Mouse (Mus musculus) layer of hippocampus, adult 2 months (tissue): ENCODE results near the gene Reps2. TPM values are rescaled to one million over a fixed set of nuclear protein-coding genes. Genes with fewer than 3 reads are reported as not detected.
A peak's percentile ranks its signal among the peaks of the same experiment; 100 is the strongest.

Experiments
- DNase-seq, 2 experiments: peaks; one replicate each; pipeline ENCODE4 v3.0.0; 2022; ENCODE audit warnings: low spot score in 2 of 2
- H3K27ac ChIP-seq: fragments of 200-600 bp; 2 replicates; pipeline ENCODE4 v1.8.1; 2022
- H3K4me3 ChIP-seq: fragments of 200-600 bp; 2 replicates; pipeline ENCODE4 v1.8.1; 2022; ENCODE audit warnings: mild to moderate bottlenecking
- CTCF ChIP-seq: fragments of 200-600 bp; conservative IDR thresholded peaks from 2 replicates; pipeline ENCODE4 v1.8.1; 2022; ENCODE audit warnings: antibody characterized with exemption, mild to moderate bottlenecking, moderate library complexity
- total RNA-seq, 2 experiments: library from RNA; stranded (reverse); gene quantifications; 2 replicates each; pipeline ENCODE4 v1.2.3; 2021

Gene Reps2
- total RNA-seq, 2 experiments from 2014 or later, result 150 to 171 TPM

GRCm38 (mm10) chrX:162568439-162568838 lies 75.0 kb downstream of the Reps2 start:
- no peak for DNase-seq
- no peak for TF ChIP-seq CTCF
- no peak overlapping the region for H3K4me3 ChIP-seq
- no peak overlapping the region for H3K27ac ChIP-seq

DNA sequence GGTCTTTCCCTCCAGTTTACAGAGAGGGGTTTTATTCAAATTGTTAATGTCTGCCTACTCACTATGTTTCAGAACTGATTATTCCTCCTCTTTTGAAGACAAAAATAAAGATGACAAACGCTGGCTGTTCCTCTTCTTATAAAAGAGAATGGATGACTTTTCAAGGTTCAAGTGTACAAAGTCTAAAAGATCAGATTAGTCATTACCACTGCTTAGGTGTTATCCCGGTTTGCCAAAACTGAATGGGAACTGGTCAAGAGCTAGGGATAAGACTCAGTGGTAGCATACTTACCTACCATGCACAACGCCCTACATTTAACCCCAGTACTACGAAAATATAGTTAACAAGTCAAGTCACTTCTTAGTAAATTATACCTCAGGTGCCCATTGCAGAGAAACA lies 77.9 kb downstream of the Reps2 start:
- no peak for DNase-seq
- no peak for TF ChIP-seq CTCF
- Histone ChIP-seq H3K4me3 (no peak overlapping the region), H3K27ac (peak overlapping the region; percentile 39; the same call in 1 of the 2 replicates)

DNA sequence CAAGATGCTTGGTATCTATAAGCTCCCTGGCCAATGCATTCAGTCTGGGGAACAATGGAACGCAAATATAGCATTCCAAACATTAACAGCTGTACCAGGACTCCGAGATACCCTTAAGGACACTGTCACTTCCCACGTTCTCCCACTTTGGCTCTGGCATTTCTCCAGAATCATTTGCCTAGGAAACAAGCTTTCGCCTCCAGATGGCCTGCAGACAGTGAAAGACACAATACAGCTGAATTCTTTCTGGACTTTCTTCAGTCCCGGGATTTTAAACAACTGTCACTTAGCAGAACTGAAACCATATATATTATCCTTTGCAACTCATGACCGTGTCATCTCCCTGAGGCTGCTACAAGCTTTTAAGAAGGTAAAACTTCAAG lies 87.0 kb downstream of the Reps2 start:
- H3K4me3 ChIP-seq, result no peak overlapping the region
- DNase-seq, result peak in 1 of 2 experiments; percentile 29
- H3K27ac ChIP-seq, result peak overlapping the region; percentile 64
- TF ChIP-seq CTCF, result no peak

GRCm38 (mm10) chrX:162555729-162556458 lies 87.6 kb downstream of the Reps2 start:
- DNase-seq, result no peak
- H3K27ac ChIP-seq, result peak overlapping the region; percentile 71
- no peak for TF ChIP-seq CTCF

DNA sequence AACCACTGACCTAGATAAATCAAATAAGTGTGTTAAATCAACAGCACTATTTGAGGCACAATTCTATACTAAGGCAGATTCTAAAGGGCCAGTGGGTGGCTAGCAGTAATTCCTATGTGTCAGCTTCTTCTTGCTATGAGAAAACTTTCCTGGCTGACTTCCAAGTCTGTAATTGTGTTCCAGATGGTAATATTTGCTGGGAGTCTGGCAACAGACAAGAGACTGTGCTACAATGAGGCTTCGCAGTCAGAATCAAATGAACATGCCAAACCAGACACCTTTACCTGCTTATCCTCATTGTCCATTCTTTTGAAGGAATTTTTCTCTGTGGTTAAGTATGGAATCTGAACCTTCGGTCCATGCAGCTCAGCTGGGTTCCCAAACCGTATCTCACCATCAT lies 88.9 kb downstream of the Reps2 start:
- TF ChIP-seq CTCF, result no peak
- DNase-seq, result peak in 1 of 2 experiments; percentile 42
- no peak overlapping the region for H3K4me3 ChIP-seq
- peak overlapping the region; percentile 71 for H3K27ac ChIP-seq

More at GRCm38 (mm10) chrX:162555729-162556458, 87.6 kb downstream of the Reps2 start:
- H3K4me3 ChIP-seq, result no peak overlapping the region

- Histone ChIP-seq H3K4me3 (no peak overlapping the region), H3K27ac (0 out of 2 replicates have a peak overlapping the region, but pooled peaks have one; percentile 18)
- no peak for TF ChIP-seq CTCF
- DNase-seq, result no peak
These were observed 91.1 kb downstream of the Reps2 start for GRCm38 (mm10) chrX:162552383-162552782.

DNA sequence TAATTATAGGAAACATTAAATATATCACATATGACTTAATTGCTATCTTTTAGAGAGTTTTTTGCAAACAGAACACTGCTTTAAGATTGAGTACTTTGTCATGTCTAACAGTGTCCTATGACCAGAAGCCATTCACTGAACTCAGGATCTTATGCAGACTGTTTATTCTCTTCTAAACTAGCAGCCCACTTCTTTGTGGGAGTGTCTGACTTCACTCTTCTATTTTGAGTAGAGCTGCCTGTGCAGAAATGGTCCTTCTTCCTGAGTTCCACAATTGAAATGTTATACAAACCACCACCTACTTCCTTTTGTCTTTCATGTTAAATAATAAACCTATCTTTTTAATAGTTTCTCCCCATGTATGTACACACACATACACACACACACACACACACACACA lies 98.4 kb downstream of the Reps2 start:
- Histone ChIP-seq H3K27ac (no peak overlapping the region), H3K4me3 (no peak overlapping the region)
- no peak for TF ChIP-seq CTCF
- DNase-seq, result no peak

DNA sequence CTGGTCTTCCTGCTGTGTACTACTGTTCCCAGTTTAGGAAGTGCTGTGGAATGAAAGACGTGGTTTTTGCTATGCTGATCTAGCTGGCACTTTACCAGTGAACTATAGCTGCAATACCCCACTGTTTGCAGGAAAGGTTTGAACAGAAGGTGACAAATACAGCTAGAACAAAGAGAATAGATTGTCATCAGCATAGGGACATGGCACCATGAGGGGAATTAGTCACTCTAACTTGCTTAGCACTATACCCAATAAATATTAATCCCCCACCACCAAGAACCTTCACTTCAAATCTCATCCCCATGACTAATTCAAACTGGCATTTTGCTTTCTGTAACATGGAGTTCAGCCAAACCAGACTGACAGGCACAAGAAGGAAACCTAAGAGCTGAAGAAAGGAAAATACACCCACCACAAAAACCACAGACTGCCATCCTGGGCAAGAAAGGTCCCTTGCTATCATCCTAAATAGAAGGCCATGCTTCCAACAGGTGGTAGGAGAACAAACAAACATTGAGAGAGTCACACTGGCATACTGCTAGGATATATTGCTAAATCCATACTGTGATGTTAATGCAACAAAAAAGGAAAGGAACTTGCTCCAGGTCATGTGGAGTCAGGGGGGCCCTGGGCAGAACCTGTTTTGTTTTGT lies 100.7 kb downstream of the Reps2 start:
- Histone ChIP-seq H3K27ac (peak overlapping the region; percentile 82), H3K4me3 (no peak overlapping the region)
- TF ChIP-seq CTCF, result no peak
- peak in 1 of 2 experiments; percentile 18 for DNase-seq

DNA sequence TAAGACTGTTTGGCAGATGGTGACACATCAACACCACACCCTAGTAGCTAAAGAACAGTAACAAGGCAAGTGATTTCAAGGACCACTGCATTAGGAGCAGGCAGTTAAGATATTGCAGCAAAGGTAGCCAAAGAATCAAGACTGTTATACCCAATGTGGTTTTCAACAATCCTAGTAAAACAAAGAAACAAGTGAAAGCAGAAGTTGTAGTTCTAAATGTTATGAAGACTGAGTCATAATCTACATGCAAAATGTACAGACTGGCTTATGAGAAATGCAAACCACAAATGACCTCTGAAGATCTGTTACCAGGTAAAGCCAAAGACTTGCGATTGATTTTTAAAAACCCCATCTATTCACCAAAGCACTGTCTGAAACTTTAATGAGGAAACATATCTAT lies 101.5 kb downstream of the Reps2 start:
- Histone ChIP-seq H3K4me3 (no peak overlapping the region), H3K27ac (peak overlapping the region; percentile 82)
- DNase-seq, result no peak
- no peak for TF ChIP-seq CTCF

DNA sequence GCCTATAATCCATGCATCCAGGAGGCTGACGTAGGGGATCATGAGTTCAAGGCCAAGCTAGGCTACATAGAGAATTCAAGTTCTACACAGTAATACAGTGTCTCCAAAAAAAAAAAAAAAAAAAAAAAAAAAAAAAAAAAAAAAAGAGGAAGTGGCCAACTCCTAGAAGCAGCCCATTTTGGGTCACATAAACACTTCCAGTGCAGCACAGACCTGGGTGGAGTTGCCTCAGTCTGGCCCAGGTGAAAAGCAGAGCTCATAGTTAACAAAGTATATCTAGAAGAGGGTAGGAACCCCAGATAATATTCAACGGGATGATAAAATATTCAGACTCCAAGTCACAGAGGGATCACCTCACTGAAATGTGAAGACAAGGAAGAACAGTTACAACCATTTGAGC lies 112.4 kb downstream of the Reps2 start:
- no peak overlapping the region for H3K4me3 ChIP-seq
- no peak for DNase-seq
- no peak for TF ChIP-seq CTCF
- H3K27ac ChIP-seq, result no peak overlapping the region

GRCm38 (mm10) chrX:162527240-162527639 lies 116.2 kb downstream of the Reps2 start:
- peak; percentile 85 for TF ChIP-seq CTCF
- H3K27ac ChIP-seq, result peak overlapping the region; percentile 65
- DNase-seq, result peak; percentile 53 to 56
- no peak overlapping the region for H3K4me3 ChIP-seq

GRCm38 (mm10) chrX:162521831-162522514 lies 121.5 kb downstream of the Reps2 start:
- no peak for DNase-seq
- H3K27ac ChIP-seq, result peak overlapping the region; percentile 61; the same call in 1 of the 2 replicates
- no peak for TF ChIP-seq CTCF
- no peak overlapping the region for H3K4me3 ChIP-seq

DNA sequence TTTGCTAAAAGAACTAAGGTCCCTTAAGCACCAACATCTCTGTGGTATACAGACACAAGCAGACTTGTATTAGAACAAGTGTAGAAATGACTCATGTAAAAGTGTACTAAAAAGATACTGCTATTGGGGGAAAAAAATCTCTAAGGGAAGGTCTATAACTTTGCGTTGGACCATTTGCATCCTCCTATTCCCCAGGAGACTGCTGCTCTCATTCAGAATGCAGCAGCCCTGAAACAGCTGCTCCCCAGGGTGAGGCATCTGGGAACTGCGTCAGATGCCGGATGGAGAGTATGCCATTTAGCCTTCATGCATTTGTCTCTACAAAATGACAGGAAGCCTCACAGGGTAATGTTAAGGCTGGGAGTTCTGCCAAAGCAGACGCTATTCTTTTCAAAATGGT lies 122.3 kb downstream of the Reps2 start:
- no peak for TF ChIP-seq CTCF
- Histone ChIP-seq H3K27ac (peak overlapping the region; percentile 61; the same call in 1 of the 2 replicates), H3K4me3 (no peak overlapping the region)
- no peak for DNase-seq
